Mouse (Mus musculus) cerebellum, adult 2 months (tissue): ENCODE data around the gene Zfand2a.

Experiments used
- CTCF ChIP-seq: fragments of 200-500 bp; IDR thresholded peaks from 2 replicates; pipeline ENCODE4 v1.5.1; 2011; ENCODE audit warnings: low read depth, mild to moderate bottlenecking, control low read depth, low read length, moderate library complexity, borderline replicate concordance; ENCODE audit not compliant: insufficient read depth
- POLR2A ChIP-seq: fragments of 200-500 bp; IDR thresholded peaks from 2 replicates; pipeline ENCODE4 v1.6.1; 2011; ENCODE audit warnings: low read length, control low read depth, borderline replicate concordance; ENCODE audit not compliant: insufficient read depth

- TF ChIP-seq CTCF = no peak
- TF ChIP-seq POLR2A = no peak
Observed at GRCm38 (mm10) chr5:139495019-139495669, 10.8 kb upstream of the Zfand2a start.
